Mouse (Mus musculus) midbrain, embryonic 14.5 days (tissue): ENCODE results near the gene Crybg3. TPM values are rescaled to one million over a fixed set of nuclear protein-coding genes. Genes with fewer than 3 reads are reported as not detected.

Experiments
- ATAC-seq: fragments of 200-750 bp; cut with Nextera tagmentation; 2 replicates; pipeline ENCODE4 v1.8.0; 2017; ENCODE audit warnings: moderate number of reproducible peaks, moderate library complexity; ENCODE audit not compliant: low FRiP score, low TSS enrichment
- DNase-seq: peaks from one replicate; pipeline ENCODE4 v3.0.0-alpha.2; 2015
- H3K27ac ChIP-seq: fragments of 300-500 bp; sonication (generic); replicated peaks from 2 replicates; pipeline ENCODE4 v1.5.1; 2014; ENCODE audit warnings: mild to moderate bottlenecking, low read depth, low read length, moderate library complexity
- H3K27me3 ChIP-seq: fragments of 300-500 bp; sonication (generic); 2 replicates; pipeline ENCODE4 v1.6.1; 2014; ENCODE audit warnings: low read length, control low read depth, mixed read lengths; ENCODE audit not compliant: control insufficient read depth, insufficient read depth
- H3K36me3 ChIP-seq: fragments of 300-500 bp; sonication (generic); 2 replicates; pipeline ENCODE4 v1.6.1; 2014; ENCODE audit warnings: low read length, control low read depth; ENCODE audit not compliant: control insufficient read depth, insufficient read depth
- H3K4me1 ChIP-seq: fragments of 300-500 bp; sonication (generic); 2 replicates; pipeline ENCODE4 v1.6.1; 2014; ENCODE audit warnings: mild to moderate bottlenecking, antibody characterized with exemption, low read length, control low read depth; ENCODE audit not compliant: control insufficient read depth, insufficient read depth
- H3K4me2 ChIP-seq: fragments of 300-500 bp; sonication (generic); 2 replicates; pipeline ENCODE4 v1.6.1; 2014; ENCODE audit warnings: mild to moderate bottlenecking, low read length, moderate library complexity
- H3K4me3 ChIP-seq: fragments of 300-500 bp; sonication (generic); replicated peaks from 2 replicates; pipeline ENCODE4 v1.5.1; 2014; ENCODE audit warnings: low read depth, low read length
- H3K9ac ChIP-seq: fragments of 300-500 bp; sonication (generic); replicated peaks from 2 replicates; pipeline ENCODE4 v1.6.1; 2014; ENCODE audit warnings: mild to moderate bottlenecking, low read length, moderate library complexity
- H3K9me3 ChIP-seq: fragments of 300-500 bp; sonication (generic); 2 replicates; pipeline ENCODE4 v1.6.1; 2016; ENCODE audit warnings: low read length, control low read depth, mixed read lengths; ENCODE audit not compliant: control insufficient read depth
- WGBS: fragments of 180-500 bp; shearing (Covaris S2); extraction: QIAGEN DNeasy Blood & Tissue Kit; methylation state at CpG from one replicate; pipeline ENCODE4 v1.1.7; 2014; 5-methylcytosine and 5-hydroxymethylcytosine counted together
- polyA plus RNA-seq: library from polyadenylated mRNA; unstranded; fragments of >200 nt; fragmentation: Nextera tagmentation; extraction: Ambion mirVana; gene quantifications from 2 replicates; pipeline ENCODE4 v1.2.1, GENCODE M21; 2014

The Crybg3 gene
- polyA plus RNA-seq, 1 experiment from 2014 or later = 3.1 TPM

GRCm38 (mm10) chr16:59569837-59570236, 30.9 kb downstream of the Crybg3 start:
- no peak for ATAC-seq
- H3K27me3 ChIP-seq = no peaks in the 10 kb centered on the region
- H3K4me1 ChIP-seq = no peaks in the 10 kb centered on the region
- DNase-seq = no peak
- H3K36me3 ChIP-seq = no peaks in the 10 kb centered on the region
- no peak overlapping the region for H3K9ac ChIP-seq
- no peak overlapping the region for H3K4me2 ChIP-seq
- WGBS = 85% methylated on average over 8 of the region's 8 CpGs
- H3K27ac ChIP-seq = no peak overlapping the region
- no peak overlapping the region for H3K4me3 ChIP-seq
- H3K9me3 ChIP-seq = no peaks in the 10 kb centered on the region

DNA sequence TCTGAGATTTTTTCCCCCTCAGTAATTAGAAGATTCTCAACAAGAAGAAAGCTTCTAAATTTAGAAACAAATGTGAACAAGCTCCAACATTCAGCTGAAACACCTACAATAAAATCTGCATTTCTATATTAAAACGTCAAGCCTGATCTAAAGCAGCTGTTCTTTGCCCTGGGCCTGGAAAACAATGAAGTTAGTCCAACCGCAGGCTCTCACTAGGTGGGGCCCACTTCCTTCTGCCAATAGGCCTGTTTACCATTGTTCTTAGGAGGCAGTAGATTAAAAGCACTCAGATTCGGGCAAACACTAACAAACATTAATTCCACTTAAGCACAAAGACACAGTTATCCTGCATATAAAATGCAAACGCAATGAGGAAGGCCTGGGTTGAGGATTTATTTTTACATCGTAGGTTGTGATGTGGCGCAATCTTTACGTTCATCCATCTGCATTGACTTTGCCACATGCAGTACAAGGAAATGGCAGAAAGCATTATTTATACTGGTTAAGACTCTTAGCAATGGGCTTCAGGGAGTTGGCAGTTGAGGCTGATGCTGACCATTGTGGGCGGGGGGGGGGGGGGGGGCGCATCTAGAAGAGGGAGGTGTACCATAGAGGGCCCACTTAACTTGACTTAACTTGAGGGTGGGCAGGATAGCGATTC, 32.9 kb downstream of the Crybg3 start:
- DNase-seq = no peak
- no peaks in the 10 kb centered on the region for H3K4me1 ChIP-seq
- 65% methylated on average over 10 of the region's 10 CpGs for WGBS
- no peak overlapping the region for H3K4me3 ChIP-seq
- no peak for ATAC-seq
- no peak overlapping the region for H3K9ac ChIP-seq
- H3K27me3 ChIP-seq = no peaks in the 10 kb centered on the region
- no peaks in the 10 kb centered on the region for H3K9me3 ChIP-seq
- no peak overlapping the region for H3K4me2 ChIP-seq
- H3K27ac ChIP-seq = no peak overlapping the region
- H3K36me3 ChIP-seq = no peaks in the 10 kb centered on the region

- no peak overlapping the region for H3K9ac ChIP-seq
- no peak overlapping the region for H3K4me3 ChIP-seq
- H3K9me3 ChIP-seq = no peaks in the 10 kb centered on the region
- H3K27ac ChIP-seq = no peak overlapping the region
- H3K4me2 ChIP-seq = no peak overlapping the region
- no peaks in the 10 kb centered on the region for H3K36me3 ChIP-seq
- no peaks in the 10 kb centered on the region for H3K27me3 ChIP-seq
- no peaks in the 10 kb centered on the region for H3K4me1 ChIP-seq
- ATAC-seq = no peak
- no peak for DNase-seq
- WGBS = 90% methylated on average over 4 of the region's 4 CpGs
These were observed 34.3 kb downstream of the Crybg3 start for GRCm38 (mm10) chr16:59566437-59566836.

- DNase-seq (no peak), ATAC-seq (no peak)
- H3K9ac ChIP-seq = no peak overlapping the region
- no peaks in the 10 kb centered on the region for H3K27me3 ChIP-seq
- 55% methylated on average over 2 of the region's 2 CpGs for WGBS
- no peaks in the 10 kb centered on the region for H3K9me3 ChIP-seq
- H3K36me3 ChIP-seq = no peaks in the 10 kb centered on the region
- H3K27ac ChIP-seq = no peak overlapping the region
- H3K4me2 ChIP-seq = no peak overlapping the region
- H3K4me3 ChIP-seq = no peak overlapping the region
- H3K4me1 ChIP-seq = no peaks in the 10 kb centered on the region
These were observed 35.1 kb downstream of the Crybg3 start for GRCm38 (mm10) chr16:59565631-59566030.

DNA sequence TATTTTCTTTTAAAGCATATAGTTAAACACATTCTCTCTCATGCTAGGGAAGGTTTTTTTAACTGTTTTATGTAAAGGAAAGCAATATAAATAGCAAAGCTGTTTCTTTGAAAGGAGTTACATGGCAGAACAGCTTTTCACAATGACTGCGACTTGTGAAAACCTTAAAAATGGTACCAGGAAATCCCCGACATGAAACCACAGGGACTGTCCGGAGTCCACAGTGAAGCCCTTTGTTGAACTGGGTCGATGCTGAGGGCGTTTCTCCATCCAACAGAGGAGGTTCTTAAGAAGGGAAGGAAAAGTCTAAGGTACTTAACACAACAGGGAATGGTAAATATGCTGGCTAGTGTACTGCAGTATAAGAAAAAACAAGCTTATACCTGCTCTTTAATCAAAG, 36.8 kb downstream of the Crybg3 start:
- Histone ChIP-seq H3K36me3 (no peaks in the 10 kb centered on the region), H3K27me3 (no peaks in the 10 kb centered on the region), H3K4me1 (no peaks in the 10 kb centered on the region), H3K9ac (no peak overlapping the region), H3K4me3 (no peak overlapping the region), H3K9me3 (no peaks in the 10 kb centered on the region), H3K4me2 (no peak overlapping the region), H3K27ac (no peak overlapping the region)
- DNase-seq (no peak), ATAC-seq (no peak)
- 77% methylated on average over 5 of the region's 5 CpGs for WGBS

GRCm38 (mm10) chr16:59559300-59560200, 41.2 kb downstream of the Crybg3 start:
- Histone ChIP-seq H3K27me3 (no peaks in the 10 kb centered on the region), H3K4me2 (no peak overlapping the region), H3K4me3 (no peak overlapping the region), H3K9me3 (no peaks in the 10 kb centered on the region), H3K9ac (no peak overlapping the region), H3K27ac (no peak overlapping the region), H3K36me3 (no peaks in the 10 kb centered on the region), H3K4me1 (no peaks in the 10 kb centered on the region)
- no peak for ATAC-seq
- peak; percentile 5 for DNase-seq
- WGBS = 89% methylated on average over 22 of the region's 22 CpGs

- Histone ChIP-seq H3K27ac (no peak overlapping the region), H3K27me3 (no peaks in the 10 kb centered on the region), H3K4me1 (no peaks in the 10 kb centered on the region), H3K4me2 (no peak overlapping the region), H3K4me3 (no peak overlapping the region), H3K9me3 (no peaks in the 10 kb centered on the region), H3K9ac (no peak overlapping the region), H3K36me3 (no peaks in the 10 kb centered on the region)
- DNase-seq = no peak
- 93% methylated on average over 10 of the region's 10 CpGs for WGBS
- ATAC-seq = no peak
These were observed 41.9 kb downstream of the Crybg3 start for GRCm38 (mm10) chr16:59558916-59559299.

GRCm38 (mm10) chr16:59553490-59554161, 47.2 kb downstream of the Crybg3 start:
- Histone ChIP-seq H3K9ac (no peak overlapping the region), H3K27ac (no peak overlapping the region), H3K4me3 (no peak overlapping the region), H3K27me3 (no peaks in the 10 kb centered on the region), H3K9me3 (no peaks in the 10 kb centered on the region), H3K36me3 (no peaks in the 10 kb centered on the region), H3K4me2 (no peak overlapping the region), H3K4me1 (no peaks in the 10 kb centered on the region)
- ATAC-seq = no peak
- DNase-seq = no peak
- 85% methylated on average over 12 of the region's 12 CpGs for WGBS
